Comparison of ENCODE assay signal across 8 mouse cellular contexts in genomic region chr6:115697739-115698558, GRCm38 (mm10). TPM values are rescaled to one million over a fixed set of nuclear protein-coding genes. Genes with fewer than 3 reads are reported as not detected.
DNase-seq lines count a peak whose midpoint lies in the region; ATAC-seq lines count a peak whose summit lies in the region.

No protein-coding gene starts in this region.

- H3K4me2 ChIP-seq in hindbrain, embryonic 14.5 days (replicated peaks), result no peak overlapping the region

- 62% methylated on average over 17 of the region's 17 CpGs for WGBS in hindbrain, embryonic 10.5 days
- 40% methylated on average over 17 of the region's 17 CpGs for WGBS in hindbrain, embryonic 14.5 days
- WGBS in heart, embryonic 10.5 days, result 67% methylated on average over 17 of the region's 17 CpGs

- no peaks in the 10 kb centered on the region for H3K27me3 ChIP-seq in hindbrain, embryonic 10.5 days (ENCODE audit: insufficient read depth, poor library complexity, severe bottlenecking)
- no peaks in the 10 kb centered on the region for H3K27me3 ChIP-seq in hindbrain, embryonic 14.5 days (ENCODE audit: control insufficient read depth, insufficient read depth, low read length)
- H3K27me3 ChIP-seq in heart, embryonic 10.5 days (ENCODE audit: insufficient read depth, poor library complexity, severe bottlenecking), result no peaks in the 10 kb centered on the region

- ATAC-seq in hindbrain, embryonic 14.5 days (ENCODE audit: low FRiP score), result no peak

- no peaks in the 10 kb centered on the region for H3K9me3 ChIP-seq in hindbrain, embryonic 10.5 days
- H3K9me3 ChIP-seq in hindbrain, embryonic 14.5 days (ENCODE audit: control insufficient read depth, low read length), result no peaks in the 10 kb centered on the region
- H3K9me3 ChIP-seq in heart, embryonic 10.5 days, result no peaks in the 10 kb centered on the region

- peak; percentile 25 for DNase-seq in hindbrain, embryonic 10.5 days (ENCODE audit: low spot score)
- DNase-seq in hindbrain, embryonic 14.5 days (ENCODE audit: low spot score), result no peak
- DNase-seq in ES-CJ7 (ENCODE audit: low read depth, low spot score), result peak; percentile 94
- no peak for DNase-seq in heart, embryonic 10.5 days (ENCODE audit: low spot score)
- peak; percentile 36 to 53 for DNase-seq in lung, postnatal 4 days
- DNase-seq in cerebellum, adult 18-20 months, result no peak
- DNase-seq in thymus, postnatal 36 days, result no peak
- no peak for DNase-seq in left cerebral cortex, adult 9 months (ENCODE audit: low spot score in 2 of 2)

- H3K36me3 ChIP-seq in hindbrain, embryonic 10.5 days, result no peaks in the 10 kb centered on the region
- no peaks in the 10 kb centered on the region for H3K36me3 ChIP-seq in hindbrain, embryonic 14.5 days (replicated peaks; ENCODE audit: control insufficient read depth, insufficient read depth)
- no peaks in the 10 kb centered on the region for H3K36me3 ChIP-seq in heart, embryonic 10.5 days

- peaks cover 15% of the 10 kb centered on the region for H3K4me1 ChIP-seq in hindbrain, embryonic 10.5 days (replicated peaks)
- H3K4me1 ChIP-seq in hindbrain, embryonic 14.5 days (replicated peaks; ENCODE audit: control insufficient read depth, insufficient read depth, low read length), result no peaks in the 10 kb centered on the region
- peaks cover 33% of the 10 kb centered on the region for H3K4me1 ChIP-seq in heart, embryonic 10.5 days

- H3K9ac ChIP-seq in hindbrain, embryonic 14.5 days, result no peak overlapping the region

- no peak overlapping the region for H3K4me3 ChIP-seq in hindbrain, embryonic 10.5 days
- no peak overlapping the region for H3K4me3 ChIP-seq in hindbrain, embryonic 14.5 days (replicated peaks; ENCODE audit: low read length)
- no peak overlapping the region for H3K4me3 ChIP-seq in heart, embryonic 10.5 days

- no peak overlapping the region for H3K27ac ChIP-seq in hindbrain, embryonic 10.5 days
- no peak overlapping the region for H3K27ac ChIP-seq in hindbrain, embryonic 14.5 days
- H3K27ac ChIP-seq in heart, embryonic 10.5 days, result peak overlapping the region; percentile 32

RNA-seq across cellular contexts. Expression of gene Raf1, which starts 21.5 kb away (rescaled TPM):
- polyA plus RNA-seq in hindbrain, embryonic 10.5 days (2016; fragmentation: Nextera tagmentation; extraction: Ambion mirVana), result 116 and 135 TPM in 2 replicates
- 157 and 159 TPM in 2 replicates for polyA plus RNA-seq in hindbrain, embryonic 14.5 days (2014; fragmentation: Nextera tagmentation; extraction: Ambion mirVana)
- polyA plus RNA-seq in heart, embryonic 10.5 days (2016; fragmentation: Nextera tagmentation; extraction: Ambion mirVana), result 94.0 and 101 TPM in 2 replicates

Comparison
In these comparisons a context has a peak if more than half of its experiments do, and no peak if none do; other contexts are left out.
1. DNase-seq: peak in hindbrain, embryonic 10.5 days (single experiment), ES-CJ7 (single experiment) and lung, postnatal 4 days (2 of 2); none in hindbrain, embryonic 14.5 days (single experiment), heart, embryonic 10.5 days (single experiment), cerebellum, adult 18-20 months (0 of 2), thymus, postnatal 36 days (0 of 2) and left cerebral cortex, adult 9 months (0 of 2).